Mouse (Mus musculus) adrenal gland, postnatal 10 days (tissue): ENCODE results near the gene Nln. TPM values are rescaled to one million over a fixed set of nuclear protein-coding genes. Genes with fewer than 3 reads are reported as not detected.

Source experiments
- DNase-seq: peaks from one replicate; pipeline ENCODE4 v3.0.0; 2021; ENCODE audit warnings: mixed read lengths
- total RNA-seq, 2 experiments: library from RNA; stranded (reverse); gene quantifications; 2 replicates each; pipeline ENCODE4 v1.2.3; 2021

The Nln gene
- total RNA-seq, 2 experiments from 2014 or later: 27.2 to 28.4 TPM

DNA sequence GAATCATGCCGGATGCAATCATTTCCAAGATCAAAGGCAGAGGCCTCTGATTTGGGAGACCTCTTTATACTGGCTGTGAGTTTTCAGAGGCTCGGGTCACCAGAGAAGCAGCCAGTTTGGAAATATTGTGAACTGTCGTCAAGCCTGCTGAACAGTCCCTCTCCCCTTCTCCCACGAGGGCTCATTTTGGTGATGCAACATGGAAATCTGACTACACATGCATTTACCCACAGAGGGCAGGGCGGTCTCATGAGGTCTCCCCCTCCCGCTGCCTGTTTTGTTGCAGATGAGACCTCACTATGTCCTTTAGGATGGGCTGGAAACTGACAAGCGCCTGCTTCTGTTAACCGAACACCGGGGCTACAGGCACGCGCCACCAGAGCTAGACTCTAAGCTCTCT lies 95.4 kb downstream of the Nln start:
- DNase-seq: peak; percentile 38

GRCm38 (mm10) chr13:104013380-104013779 lies 96.0 kb downstream of the Nln start:
- DNase-seq: no peak

- no peak for DNase-seq
These were observed 97.1 kb downstream of the Nln start for GRCm38 (mm10) chr13:104012214-104012833.

- no peak for DNase-seq
These were observed 98.1 kb downstream of the Nln start for GRCm38 (mm10) chr13:104011289-104011688.

- DNase-seq: no peak
These were observed 104.1 kb downstream of the Nln start for GRCm38 (mm10) chr13:104005231-104005845.

- no peak for DNase-seq
These were observed 115.3 kb downstream of the Nln start for GRCm38 (mm10) chr13:103994085-103994455.

DNA sequence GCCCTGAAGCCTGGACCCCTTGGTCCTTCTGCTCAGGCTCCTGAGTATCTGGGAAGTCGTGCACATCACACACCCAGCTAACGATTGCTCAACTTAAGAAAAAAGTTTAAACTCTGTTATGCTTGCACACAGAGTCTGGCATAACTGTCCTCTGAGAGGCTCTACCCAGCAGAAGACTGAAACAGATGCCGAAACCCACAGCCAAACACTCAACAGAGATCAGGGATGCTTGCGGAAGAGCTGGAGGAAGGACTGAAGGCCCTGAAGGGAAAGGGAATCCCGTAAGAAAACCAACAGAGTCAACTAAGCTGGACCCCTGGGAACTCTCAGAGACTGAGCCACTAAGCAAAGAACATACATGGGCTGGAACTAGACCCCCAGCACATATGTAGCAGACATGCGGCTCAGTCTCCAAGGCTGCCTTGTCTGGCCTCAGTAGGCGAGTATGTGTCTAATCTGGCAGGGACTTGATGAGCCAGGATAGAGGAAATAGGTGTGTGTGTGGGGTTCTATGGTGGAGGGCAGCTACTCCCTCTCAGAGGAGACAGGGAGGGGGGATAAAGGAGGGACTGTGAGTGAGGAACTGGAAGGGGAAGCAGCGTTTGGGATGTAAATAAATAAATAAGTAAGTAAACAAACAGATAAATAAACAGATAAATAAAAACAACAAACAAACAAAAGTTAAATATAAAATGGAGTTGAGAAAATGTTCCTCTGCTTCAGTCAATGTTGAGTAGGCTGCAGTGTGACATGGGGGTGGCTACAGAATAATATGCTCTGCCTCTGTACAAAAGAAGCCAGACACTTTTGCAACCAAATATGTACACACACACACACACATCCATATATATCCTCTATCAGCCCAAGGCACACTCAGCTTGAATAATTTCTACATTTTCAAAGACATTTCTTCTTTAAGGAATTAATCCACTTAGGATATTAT lies 116.0 kb downstream of the Nln start:
- DNase-seq: no peak

DNA sequence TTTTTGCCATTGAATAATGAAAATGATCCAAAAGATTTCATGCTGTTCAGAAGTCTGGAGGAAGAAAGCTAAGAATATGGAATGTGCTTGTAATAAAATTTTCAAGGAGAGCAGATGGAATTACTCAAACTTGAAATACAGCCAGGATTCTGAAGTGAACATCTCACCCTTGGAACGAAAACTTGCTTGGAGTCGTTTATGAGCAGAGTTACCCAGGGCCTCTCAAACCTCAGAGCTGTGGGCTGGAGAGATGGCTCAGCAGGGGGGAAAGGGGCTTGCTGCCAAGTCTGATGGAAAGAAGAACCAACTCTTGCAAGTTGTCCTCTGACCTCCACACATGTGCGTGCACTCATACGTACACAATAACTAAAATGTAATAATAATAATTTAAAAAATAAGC lies 122.8 kb downstream of the Nln start:
- DNase-seq: no peak

DNA sequence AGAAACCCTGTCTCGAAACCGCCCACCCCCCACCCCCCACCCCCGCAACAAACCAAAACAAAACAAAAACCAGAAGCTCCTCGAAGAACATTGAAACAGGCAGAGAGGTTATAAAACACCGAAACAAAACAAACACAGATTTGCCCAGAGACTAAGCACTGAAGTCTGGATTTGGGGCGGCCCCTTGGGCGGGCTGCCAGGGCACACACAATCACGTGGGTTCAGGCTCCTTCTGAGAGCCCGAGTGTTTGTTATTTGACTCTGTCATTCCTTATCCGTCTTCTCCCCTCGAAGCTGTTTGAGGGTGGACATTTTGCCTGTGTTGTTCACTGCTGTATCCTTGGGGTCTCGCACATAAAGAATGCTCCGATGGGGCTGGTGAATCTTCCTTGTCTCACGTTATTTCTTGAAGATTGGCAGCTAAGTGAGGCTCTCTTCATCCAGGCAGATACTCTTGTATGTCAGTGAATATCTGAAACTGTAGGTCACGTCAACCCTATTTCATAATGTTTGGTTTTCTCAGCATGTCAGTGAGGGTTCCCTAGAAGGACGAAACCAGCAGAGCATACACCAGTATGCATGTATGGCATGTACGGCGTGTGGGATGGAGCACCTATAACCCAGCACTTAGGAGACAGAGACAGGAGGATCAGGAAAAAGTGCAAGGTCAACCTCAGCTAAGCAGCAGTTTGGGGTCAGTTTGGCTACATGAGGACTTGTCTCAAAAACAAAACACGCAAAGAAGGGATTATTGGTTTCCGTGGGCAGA lies 123.7 kb downstream of the Nln start:
- peak; percentile 42 for DNase-seq

- no peak for DNase-seq
These were observed 127.0 kb downstream of the Nln start for GRCm38 (mm10) chr13:103982376-103982775.

- no peak for DNase-seq
These were observed 129.0 kb downstream of the Nln start for GRCm38 (mm10) chr13:103980414-103980813.

GRCm38 (mm10) chr13:103978286-103978866 lies 131.0 kb downstream of the Nln start:
- DNase-seq: peak; percentile 53

GRCm38 (mm10) chr13:103977844-103978243 lies 131.6 kb downstream of the Nln start:
- peak; percentile 37 for DNase-seq

- DNase-seq: no peak
These were observed 133.2 kb downstream of the Nln start for GRCm38 (mm10) chr13:103976181-103976724.

DNA sequence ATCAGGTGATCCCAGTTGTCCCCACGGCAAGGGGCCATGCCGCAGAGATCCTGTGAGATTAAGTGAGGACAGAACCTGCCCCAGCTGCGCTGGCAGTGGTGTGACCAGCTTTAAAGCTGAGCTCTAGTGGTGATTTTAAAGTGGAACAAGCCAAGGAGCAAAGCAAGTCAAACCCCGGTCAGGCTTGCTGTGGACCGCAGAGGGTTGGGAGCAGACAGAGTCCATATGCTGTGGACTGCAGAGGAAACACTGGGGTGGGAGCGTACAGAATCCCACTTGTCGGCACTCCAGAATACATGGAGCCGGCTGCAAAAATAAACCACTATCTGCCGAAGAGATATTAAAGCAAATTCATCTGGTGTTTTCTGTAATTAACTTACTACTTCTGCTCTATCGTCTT lies 134.3 kb downstream of the Nln start:
- DNase-seq: no peak

GRCm38 (mm10) chr13:103973977-103974376 lies 135.4 kb downstream of the Nln start:
- no peak for DNase-seq

Other genes with a start within 250 kb of the Nln start
- gene Erbin, start 189.1 kb downstream of the Nln start, total RNA-seq: 10 to 100 TPM; 73.8 to 80.7 TPM
- gene Sgtb, start 127 bp upstream of the Nln start, total RNA-seq: 1 to 10 TPM; 5.2 to 7.6 TPM
- 10 to 100 TPM; 47.1 to 51.4 TPM for gene Trappc13, start 68.9 kb upstream of the Nln start, total RNA-seq
- gene Trim23, start 69.2 kb upstream of the Nln start, total RNA-seq: 10 to 100 TPM; 19.2 to 20.3 TPM
- gene Cenpk, start 119.0 kb upstream of the Nln start, total RNA-seq: 1 to 10 TPM; 6.7 to 7.7 TPM
- 10 to 100 TPM; 15.0 to 18.3 TPM for gene Ppwd1, start 119.2 kb upstream of the Nln start, total RNA-seq
- gene Adamts6, start 178.2 kb upstream of the Nln start, total RNA-seq: 1 to 10 TPM; 3.7 to 5.1 TPM